9 mouse cellular contexts compared by ENCODE assay signal in genomic region chr17:14904637-14905265, GRCm38 (mm10). TPM values are rescaled to one million over a fixed set of nuclear protein-coding genes. Genes with fewer than 3 reads are reported as not detected.
A peak's percentile ranks its signal among the peaks of the same experiment; 100 is the strongest.
DNase-seq lines count a peak whose midpoint lies in the region; ATAC-seq and TF ChIP-seq lines count a peak whose summit lies in the region.
"Had no signal": no experiment of that assay in that cellular context is flagged by ENCODE, and none has a peak within 500 bp of the region (broad histone marks: within the 10 kb centered on the region; RNA-seq: fewer than 3 reads in every experiment).

No protein-coding gene starts in this region.

- H3K9ac ChIP-seq in intestine, postnatal 0 days (ENCODE audit: low read depth, low read length): no peak overlapping the region
- no peak overlapping the region for H3K9ac ChIP-seq in midbrain, embryonic 11.5 days (ENCODE audit: low read length)
- H3K9ac ChIP-seq: embryonic facial prominence, embryonic 15.5 days had no signal

- TF ChIP-seq CTCF in Patski (IDR thresholded peaks at IDR 0.05): peak; percentile 90
- TF ChIP-seq CTCF in gastrocnemius, adult 2 months (IDR thresholded peaks at IDR 0.05): peak; percentile 97
- peak; percentile 98 for TF ChIP-seq CTCF in intestine, postnatal 0 days (IDR thresholded peaks at IDR 0.05; ENCODE audit: low read depth)

- no peaks in the 10 kb centered on the region for H3K9me3 ChIP-seq in intestine, postnatal 0 days (ENCODE audit: control insufficient read depth)
- H3K9me3 ChIP-seq in midbrain, embryonic 11.5 days (ENCODE audit: control insufficient read depth, low read length): no peaks in the 10 kb centered on the region
- H3K9me3 ChIP-seq: embryonic facial prominence, embryonic 15.5 days had no signal

- no peaks in the 10 kb centered on the region for H3K4me1 ChIP-seq in intestine, postnatal 0 days (replicated peaks; ENCODE audit: control insufficient read depth, insufficient read depth, low read length)
- H3K4me1 ChIP-seq in midbrain, embryonic 11.5 days (ENCODE audit: control insufficient read depth, insufficient read depth, low read length): no peaks in the 10 kb centered on the region
- H3K4me1 ChIP-seq: embryonic facial prominence, embryonic 15.5 days had no signal

- in situ Hi-C loops in Patski (cut with MboI; ENCODE audit: low pct_unique_long_range_greater_than_20kb): loop anchor here (5.0 kb wide), 2 partner anchors 357 to 667 kb away; no protein-coding TSS in a partner anchor

- DNase-seq in 3T3-L1 (ENCODE audit: low read depth, low spot score) (peak; percentile 91), Patski (ENCODE audit: low read depth, low spot score) (peak; percentile 9)
- peak; percentile 50 for DNase-seq in gastrocnemius, adult 2 months
- peak; percentile 66 to 83 for DNase-seq in left cerebral cortex, postnatal 10 days (ENCODE audit: extremely low spot score in 1 of 2, low spot score in 2 of 2)
- peak; percentile 98 for DNase-seq in midbrain, embryonic 11.5 days (ENCODE audit: low spot score, missing footprints)
- DNase-seq in splenic B cell, adult 2 months (ENCODE audit: low read depth, low spot score): peak; percentile 59

- POLR2A ChIA-PET in Patski (lab: Charles Lee): no interaction called here

- H3K27ac ChIP-seq in gastrocnemius, adult 2 months: peak overlapping the region; percentile 51; the same call in 1 of the 2 replicates
- H3K27ac ChIP-seq in intestine, postnatal 0 days (ENCODE audit: low read depth, low read length): no peak overlapping the region
- H3K27ac ChIP-seq in midbrain, embryonic 11.5 days (ENCODE audit: low read depth, low read length): no peak overlapping the region
- H3K27ac ChIP-seq: embryonic facial prominence, embryonic 15.5 days had no signal

- intact Hi-C loops in gastrocnemius, adult 2 months (cut with DNase I): loop anchor here (1.0 to 10.0 kb wide), 4 partner anchors 210 to 670 kb away; partner anchors contain the start of gene Thbs2
- intact Hi-C loops in left cerebral cortex, postnatal 10 days (cut with DNase I): loop anchor here (1.0 to 5.0 kb wide), 3 partner anchors 358 to 672 kb away; no protein-coding TSS in a partner anchor

- H3K36me3 ChIP-seq in intestine, postnatal 0 days (ENCODE audit: control insufficient read depth, insufficient read depth): no peaks in the 10 kb centered on the region
- H3K36me3 ChIP-seq in midbrain, embryonic 11.5 days (ENCODE audit: control insufficient read depth, insufficient read depth, low read length): no peaks in the 10 kb centered on the region
- H3K36me3 ChIP-seq in splenic B cell, adult 2 months (ENCODE audit: control insufficient read depth, insufficient read depth, low read length, poor library complexity, severe bottlenecking): no peaks in the 10 kb centered on the region
- H3K36me3 ChIP-seq: embryonic facial prominence, embryonic 15.5 days had no signal

- 49% methylated on average over 7 of the region's 7 CpGs for WGBS in intestine, postnatal 0 days
- WGBS in midbrain, embryonic 11.5 days: 68% methylated on average over 7 of the region's 7 CpGs

- ATAC-seq in Patski: no peak
- peak; percentile 81 for ATAC-seq in common myeloid progenitor, adult 5-6 weeks (replicated peaks; ENCODE audit: low read depth, poor library complexity, severe bottlenecking)
- no peak for ATAC-seq in intestine, postnatal 0 days
- ATAC-seq in midbrain, embryonic 11.5 days (ENCODE audit: low FRiP score): peak; percentile 69

- no peaks in the 10 kb centered on the region for H3K27me3 ChIP-seq in Patski
- no peaks in the 10 kb centered on the region for H3K27me3 ChIP-seq in intestine, postnatal 0 days (replicated peaks; ENCODE audit: control insufficient read depth, insufficient read depth, low read length)
- no peaks in the 10 kb centered on the region for H3K27me3 ChIP-seq in midbrain, embryonic 11.5 days (ENCODE audit: control insufficient read depth, insufficient read depth, low read length)
- no peaks in the 10 kb centered on the region for H3K27me3 ChIP-seq in splenic B cell, adult 2 months (ENCODE audit: control insufficient read depth, insufficient read depth, low read length, poor library complexity, severe bottlenecking)
- H3K27me3 ChIP-seq: embryonic facial prominence, embryonic 15.5 days had no signal

- CTCF ChIA-PET in Patski (lab: Charles Lee): interaction anchor here (1.3 to 3.2 kb wide), 5 partner anchors 18 to 673 kb away, joined by 3 to 23 read pairs (median 6); no protein-coding TSS in a partner anchor

- no peak overlapping the region for H3K4me2 ChIP-seq in intestine, postnatal 0 days (replicated peaks; ENCODE audit: low read depth)
- H3K4me2 ChIP-seq in midbrain, embryonic 11.5 days: no peak overlapping the region
- H3K4me2 ChIP-seq: embryonic facial prominence, embryonic 15.5 days had no signal

- H3K4me3 ChIP-seq in gastrocnemius, adult 2 months: no peak overlapping the region
- no peak overlapping the region for H3K4me3 ChIP-seq in intestine, postnatal 0 days (ENCODE audit: low read depth, low read length)
- H3K4me3 ChIP-seq in midbrain, embryonic 11.5 days (ENCODE audit: low read depth, low read length): no peak overlapping the region
- H3K4me3 ChIP-seq: embryonic facial prominence, embryonic 15.5 days had no signal

RNA-seq across cellular contexts. Expression of gene Wdr27, which starts 38.2 kb away (rescaled TPM):
- 5.7 TPM for polyA plus RNA-seq in Patski (2021)
- total RNA-seq in common myeloid progenitor, adult 5-6 weeks (2017): 5.7 TPM in 1 of 2 replicates, not detected in the other
- total RNA-seq in gastrocnemius, adult 2 months (2021): 1 to 10 TPM in 1 of 2 experiments, under 1 TPM in 1; 0.94 to 3.0 TPM
- polyA plus RNA-seq in intestine, postnatal 0 days (2015; fragmentation: Nextera tagmentation; extraction: Ambion mirVana): 6.0 and 6.2 TPM in 2 replicates
- total RNA-seq in left cerebral cortex, postnatal 10 days (2021): 1 to 10 TPM; 3.6 to 4.6 TPM
- polyA plus RNA-seq in midbrain, embryonic 11.5 days (2014; fragmentation: Nextera tagmentation; extraction: Ambion mirVana): 5.1 and 8.2 TPM in 2 replicates

RNA-seq across cellular contexts. Expression of gene 1600012H06Rik, which starts 38.2 kb away (rescaled TPM):
- 31.9 TPM for polyA plus RNA-seq in Patski (2021)
- 7.7 and 8.0 TPM in 2 replicates for total RNA-seq in common myeloid progenitor, adult 5-6 weeks (2017)
- total RNA-seq in gastrocnemius, adult 2 months (2021): 1 to 10 TPM; 8.1 to 9.9 TPM
- polyA plus RNA-seq in intestine, postnatal 0 days (2015; fragmentation: Nextera tagmentation; extraction: Ambion mirVana): 38.1 and 40.8 TPM in 2 replicates
- 10 to 100 TPM; 19.5 to 20.2 TPM for total RNA-seq in left cerebral cortex, postnatal 10 days (2021)
- 33.3 and 36.0 TPM in 2 replicates for polyA plus RNA-seq in midbrain, embryonic 11.5 days (2014; fragmentation: Nextera tagmentation; extraction: Ambion mirVana)

RNA-seq across cellular contexts. Expression of gene Phf10, which starts 56.3 kb away (rescaled TPM):
- 71.5 TPM for polyA plus RNA-seq in Patski (2021)
- 105 and 124 TPM in 2 replicates for total RNA-seq in common myeloid progenitor, adult 5-6 weeks (2017)
- total RNA-seq in gastrocnemius, adult 2 months (2021): 10 to 100 TPM; 46.9 to 54.2 TPM
- 27.9 and 29.3 TPM in 2 replicates for polyA plus RNA-seq in intestine, postnatal 0 days (2015; fragmentation: Nextera tagmentation; extraction: Ambion mirVana)
- total RNA-seq in left cerebral cortex, postnatal 10 days (2021): 10 to 100 TPM; 70.2 to 71.6 TPM
- 30.0 and 31.3 TPM in 2 replicates for polyA plus RNA-seq in midbrain, embryonic 11.5 days (2014; fragmentation: Nextera tagmentation; extraction: Ambion mirVana)

Comparison
In these comparisons a context has a peak if more than half of its experiments do, and no peak if none do; other contexts are left out.
1. DNase-seq: peak in every context shown above with its lines; median percentile 98 in midbrain, embryonic 11.5 days; 91 in 3T3-L1; 74 in left cerebral cortex, postnatal 10 days; 59 in splenic B cell, adult 2 months; 50 in gastrocnemius, adult 2 months; 9 in Patski.
2. ATAC-seq: peak in common myeloid progenitor, adult 5-6 weeks (single experiment) and midbrain, embryonic 11.5 days (single experiment); none in Patski (single experiment) and intestine, postnatal 0 days (single experiment).
3. Peak in every context shown above with its lines, with median percentiles within 50 percentile points of each other: CTCF ChIP-seq.